Mouse (Mus musculus): ENCODE data around the gene Rufy3.

GRCm38 (mm10) chr5:88553271-88554085, 11.4 kb upstream of the Rufy3 start:
- TF ChIP-seq TAL1 (IDR thresholded peaks at IDR 0.05; ENCODE audit: low read length): no peak
- no peak for TF ChIP-seq GATA1 (IDR thresholded peaks at IDR 0.05; ENCODE audit: low read length)

Data from erythroblast, embryonic 14.5 days (primary cell).